Mouse (Mus musculus): Measurements from ENCODE around the gene Gm28036.

Gene Gm28036

DNA sequence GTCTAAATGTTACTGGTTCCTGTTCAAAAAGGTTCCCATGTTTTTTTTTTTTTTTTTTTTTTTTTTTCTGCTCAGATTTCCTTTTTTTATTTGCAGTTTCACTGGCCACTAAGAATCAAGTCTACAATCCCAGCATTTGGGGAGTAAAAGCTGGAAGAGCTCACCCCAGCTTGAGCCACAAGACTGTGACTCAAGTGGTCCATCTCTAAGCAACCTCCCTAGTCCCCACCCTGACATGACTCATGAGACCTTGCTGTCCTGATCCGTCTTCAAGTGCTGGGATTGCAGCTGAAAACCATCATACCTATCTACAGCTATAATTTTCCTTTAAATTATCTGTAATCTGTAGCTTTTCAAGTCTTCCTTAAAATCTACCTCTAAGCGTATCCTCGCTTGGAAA lies 42.4 kb downstream of the Gm28036 start:
- DNase-seq (ENCODE audit: extremely low read depth, low read depth), result no peak

DNA sequence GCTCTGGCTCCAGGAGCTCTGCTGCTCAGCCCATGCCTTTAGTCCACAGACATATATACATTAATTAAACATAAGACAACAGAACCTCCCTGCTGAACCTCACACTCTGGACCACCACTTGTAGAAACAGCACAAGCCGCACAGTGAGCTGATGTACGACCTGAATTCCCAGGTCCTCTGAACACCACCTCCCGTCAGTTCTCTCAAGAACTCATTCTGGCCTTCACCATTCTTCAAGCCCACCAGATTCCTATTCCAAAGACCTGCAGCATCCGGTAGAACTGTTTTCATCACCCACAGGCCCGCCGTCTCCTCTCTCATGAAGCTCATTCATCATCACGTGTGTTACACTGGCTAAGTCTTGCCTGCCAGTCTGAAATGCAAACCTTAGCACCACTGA lies 46.5 kb downstream of the Gm28036 start:
- no peak for DNase-seq (ENCODE audit: extremely low read depth, low read depth)

DNA sequence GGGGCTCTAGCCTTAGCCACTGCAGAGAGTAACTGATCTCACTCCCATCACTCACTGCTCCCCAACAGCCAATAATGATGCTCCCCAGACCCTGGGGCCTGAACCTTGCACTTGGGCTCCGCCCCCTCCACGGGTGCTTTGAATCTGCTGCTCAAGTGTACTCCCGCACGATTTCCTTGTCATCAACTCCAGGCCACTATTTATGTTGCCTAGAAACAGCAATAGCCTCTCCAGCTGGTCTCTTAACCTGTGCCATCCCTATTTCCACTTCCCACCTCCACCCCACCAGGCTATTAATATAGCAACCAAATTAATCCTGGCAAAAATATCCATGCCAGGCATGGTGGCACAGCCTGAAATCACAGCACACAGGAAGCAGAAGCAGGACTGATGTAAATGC lies 47.2 kb downstream of the Gm28036 start:
- no peak for DNase-seq (ENCODE audit: extremely low read depth, low read depth)

DNA sequence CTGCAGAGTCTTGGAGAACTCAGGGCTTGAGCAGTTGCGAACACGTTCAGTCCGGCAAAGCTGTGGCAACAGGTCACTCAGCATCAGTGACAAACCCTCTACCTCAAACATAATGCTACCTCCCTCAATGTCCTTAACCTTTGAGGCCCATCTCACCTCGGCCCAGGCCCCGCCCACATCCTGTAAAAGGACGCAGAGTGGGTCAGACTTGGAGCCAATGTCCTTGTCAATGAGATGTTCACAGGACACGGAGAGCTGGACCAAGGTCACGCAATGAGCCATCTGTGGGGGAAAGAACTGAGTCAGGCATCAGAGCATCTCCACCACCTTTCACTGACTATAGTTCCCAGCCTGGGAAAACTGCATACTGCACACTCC lies 47.7 kb downstream of the Gm28036 start:
- DNase-seq (ENCODE audit: extremely low read depth, low read depth), result no peak

DNA sequence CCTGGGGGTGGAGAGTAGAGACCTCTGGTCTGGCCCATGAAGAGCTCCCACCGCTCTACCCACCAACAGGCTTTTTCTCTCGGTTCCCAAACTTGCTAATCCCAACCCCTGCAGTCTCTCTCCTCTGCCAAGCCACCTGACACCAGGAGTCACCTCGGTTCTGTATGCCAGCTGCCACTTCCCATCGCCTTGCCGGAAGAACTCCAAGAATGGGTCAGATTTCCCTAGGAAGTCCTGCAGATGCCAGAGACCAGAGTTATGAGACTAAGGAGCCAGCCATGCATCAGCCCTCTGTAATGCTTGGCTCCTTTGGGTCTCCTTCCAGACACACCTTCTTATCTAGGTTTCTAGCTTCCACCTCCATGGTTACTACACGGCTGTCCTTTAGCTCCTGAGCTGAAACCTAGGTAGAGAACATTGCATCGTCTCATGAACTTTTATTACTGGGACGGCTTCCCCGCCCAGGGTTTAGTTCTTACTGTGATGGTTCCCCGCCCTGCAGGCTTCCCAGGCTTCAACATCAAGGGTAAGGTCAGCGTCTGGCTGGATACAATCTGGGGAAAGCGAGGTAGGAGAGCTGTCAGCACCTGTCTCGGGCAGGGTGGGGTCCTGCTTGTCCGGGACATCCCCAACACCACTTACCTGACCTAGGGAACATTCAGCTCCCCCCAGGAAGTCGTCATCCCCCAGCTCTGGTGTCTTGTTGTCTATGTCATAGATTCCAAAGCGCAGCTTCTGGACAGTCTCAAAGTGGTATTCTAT lies 48.3 kb downstream of the Gm28036 start:
- DNase-seq (ENCODE audit: extremely low read depth, low read depth), result no peak

DNA sequence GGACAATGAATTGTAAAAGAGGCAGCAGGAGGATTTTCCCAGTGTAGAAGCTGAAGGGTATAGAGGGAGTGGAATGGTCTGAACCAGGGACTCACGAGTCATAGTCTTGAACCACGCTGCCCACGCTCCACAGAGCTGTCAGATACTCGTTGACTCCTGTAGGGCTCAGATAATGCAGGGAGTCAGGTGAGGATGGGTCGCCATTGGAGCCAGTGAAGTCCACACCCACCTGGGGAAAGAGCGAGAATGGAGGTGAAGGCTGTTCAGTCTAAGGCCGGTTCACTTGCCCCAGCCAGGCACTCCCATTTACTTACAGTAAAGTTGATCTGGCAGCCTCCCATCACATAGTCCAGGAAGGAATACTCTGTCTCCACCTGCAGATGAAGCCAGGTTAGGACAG lies 49.4 kb downstream of the Gm28036 start:
- DNase-seq (ENCODE audit: extremely low read depth, low read depth), result no peak

DNA sequence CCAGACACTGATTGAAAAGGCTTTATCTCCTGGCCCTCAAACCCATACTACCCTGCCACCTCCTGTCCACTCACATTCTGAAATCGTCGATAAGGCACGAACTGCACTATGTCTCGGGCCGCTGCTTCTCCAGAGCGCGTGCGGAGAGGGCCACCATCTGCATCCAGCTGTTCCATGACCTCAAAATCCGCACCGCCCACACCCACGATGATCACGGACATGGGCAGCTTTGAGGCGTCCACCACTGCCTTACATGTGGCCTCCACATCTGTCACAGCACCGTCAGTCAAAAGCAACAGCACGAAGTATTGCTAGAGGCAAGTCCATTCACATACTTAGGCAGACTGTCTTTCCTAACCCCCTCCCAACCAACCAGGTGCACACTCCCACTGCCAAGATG lies 53.2 kb downstream of the Gm28036 start:
- no peak for DNase-seq (ENCODE audit: extremely low read depth, low read depth)

DNA sequence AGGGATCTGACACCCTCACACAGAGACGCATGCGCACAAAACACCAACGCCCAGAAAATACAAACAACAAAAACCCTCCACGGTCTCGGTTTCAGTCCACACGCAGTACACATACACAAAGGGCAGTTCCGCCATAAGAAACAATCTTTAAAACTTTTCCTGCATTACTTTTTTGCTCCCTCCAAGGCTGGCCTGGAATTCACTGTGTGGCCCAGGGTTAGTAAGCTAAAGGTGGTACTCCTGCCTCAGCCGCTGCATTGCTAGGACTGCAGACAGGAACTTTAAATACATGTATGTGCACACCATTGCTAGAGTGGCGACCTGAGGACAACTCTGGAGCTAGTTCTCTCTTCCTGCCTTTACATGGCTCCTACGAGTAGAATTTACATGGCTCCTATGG lies 55.7 kb downstream of the Gm28036 start:
- DNase-seq (ENCODE audit: extremely low read depth, low read depth), result no peak

DNA sequence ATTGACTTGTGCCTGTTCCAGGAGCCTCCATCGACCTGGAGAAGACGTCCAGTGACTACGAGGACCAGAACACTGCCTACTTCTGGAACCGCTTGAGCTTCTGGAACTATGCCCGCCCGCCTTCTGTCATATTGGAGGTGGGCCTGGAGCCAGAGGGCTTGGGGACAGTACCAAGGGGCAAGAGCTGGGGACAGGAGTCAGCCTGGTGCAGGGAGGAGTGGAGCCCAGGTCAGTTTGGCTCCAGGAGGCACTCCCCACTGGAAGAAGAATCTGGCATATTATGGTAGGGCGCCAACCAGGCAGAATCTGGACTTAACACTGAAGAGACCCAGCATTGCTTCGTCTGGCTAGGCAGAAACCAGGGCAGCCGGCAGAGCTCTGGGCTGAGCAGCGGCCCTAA lies 59.0 kb downstream of the Gm28036 start:
- DNase-seq (ENCODE audit: extremely low read depth, low read depth), result no peak

DNA sequence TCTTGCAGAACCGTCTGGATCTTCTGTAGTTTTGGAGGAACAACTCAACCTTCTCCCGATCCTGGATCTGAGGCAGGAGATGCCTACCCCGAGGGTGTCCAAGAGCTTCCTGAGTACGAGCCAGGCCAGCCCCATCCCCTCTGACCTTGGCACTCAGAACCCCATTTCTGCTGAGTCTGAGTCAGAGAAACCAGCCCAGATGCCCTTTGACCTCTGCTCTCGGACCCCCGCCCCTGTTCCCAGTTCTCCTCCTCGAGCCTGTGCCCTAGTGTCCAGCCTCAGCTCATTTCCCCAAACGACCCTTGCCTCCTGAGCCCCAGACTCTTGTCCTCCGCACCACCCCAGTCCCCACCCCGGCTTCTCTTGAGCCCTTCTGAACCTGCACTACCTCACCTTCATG lies 60.8 kb downstream of the Gm28036 start:
- no peak for DNase-seq (ENCODE audit: extremely low read depth, low read depth)

DNA sequence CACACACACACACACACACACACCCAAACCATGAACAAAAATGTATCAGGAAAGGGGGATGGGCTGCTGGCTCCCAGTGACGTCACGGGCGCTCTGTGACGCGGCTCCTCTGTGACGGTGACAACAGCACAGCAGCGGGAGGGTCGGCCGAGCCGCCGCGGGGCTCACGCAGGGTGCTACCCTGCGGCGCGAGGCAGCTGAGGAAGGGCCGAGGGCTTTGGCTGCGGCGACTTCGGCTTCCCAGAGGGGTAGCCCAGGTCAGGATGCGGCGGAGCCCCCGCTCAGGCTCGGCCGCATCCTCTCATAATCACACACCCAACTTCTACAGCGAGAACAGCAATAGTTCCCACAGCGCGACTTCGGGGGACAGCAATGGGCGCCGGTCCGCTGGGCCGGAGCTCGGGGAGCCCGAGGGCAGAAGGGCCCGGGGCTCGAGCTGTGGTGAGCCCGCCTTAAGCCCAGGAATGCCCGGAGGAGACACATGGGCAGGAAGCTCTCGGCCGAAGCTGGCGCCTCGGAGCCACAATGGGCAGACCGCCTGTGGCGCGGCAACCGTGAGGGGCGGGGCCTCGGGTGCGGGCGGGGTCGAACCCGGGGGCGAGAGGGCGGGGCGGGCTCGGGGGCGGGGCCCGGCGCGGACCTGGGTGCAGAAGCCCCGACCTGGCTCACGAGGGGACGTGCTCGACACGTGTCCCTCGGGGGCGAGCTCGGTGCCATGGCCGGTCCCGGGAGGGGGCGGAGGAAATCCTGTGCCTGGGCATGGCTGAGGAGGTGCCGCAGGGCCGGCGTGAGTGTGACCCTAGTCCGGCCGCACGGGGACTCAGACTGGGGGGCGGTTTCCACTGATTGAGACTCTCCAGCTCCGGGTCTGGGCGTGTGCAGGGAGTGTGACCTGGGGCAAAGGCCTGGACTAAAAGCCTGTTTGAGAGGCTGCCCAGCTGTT lies 61.5 kb downstream of the Gm28036 start, which contains the start of gene Spag4:
Gene Spag4 (plus strand): TSS at position 77 of the 943 bp plus-strand sequence.
- DNase-seq (ENCODE audit: extremely low read depth, low read depth), result peak; percentile 46

DNA sequence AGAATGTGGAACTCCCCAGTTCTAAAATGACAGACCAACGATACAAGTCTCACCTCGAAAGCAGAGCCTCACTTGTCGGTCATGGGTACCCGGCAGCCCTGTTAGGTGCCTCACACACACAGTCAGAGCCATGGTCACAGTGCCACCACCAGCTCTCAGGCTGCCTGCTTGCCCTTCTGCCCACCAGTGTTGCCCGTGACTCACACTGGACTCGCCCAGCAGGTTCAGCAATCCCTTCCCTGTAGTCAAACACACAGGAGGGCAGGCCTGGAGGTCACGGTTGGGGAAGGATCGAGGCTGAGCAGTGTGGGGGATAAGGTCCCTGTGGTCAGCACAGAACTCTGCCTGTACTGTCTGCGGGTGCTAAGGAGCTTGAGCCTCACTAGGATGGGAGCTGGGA lies 74.1 kb downstream of the Gm28036 start, which contains the start of gene Fer1l4:
Gene Fer1l4 (minus strand): TSS at position 132 of the 400 bp plus-strand sequence.
- no peak for DNase-seq (ENCODE audit: extremely low read depth, low read depth)

DNA sequence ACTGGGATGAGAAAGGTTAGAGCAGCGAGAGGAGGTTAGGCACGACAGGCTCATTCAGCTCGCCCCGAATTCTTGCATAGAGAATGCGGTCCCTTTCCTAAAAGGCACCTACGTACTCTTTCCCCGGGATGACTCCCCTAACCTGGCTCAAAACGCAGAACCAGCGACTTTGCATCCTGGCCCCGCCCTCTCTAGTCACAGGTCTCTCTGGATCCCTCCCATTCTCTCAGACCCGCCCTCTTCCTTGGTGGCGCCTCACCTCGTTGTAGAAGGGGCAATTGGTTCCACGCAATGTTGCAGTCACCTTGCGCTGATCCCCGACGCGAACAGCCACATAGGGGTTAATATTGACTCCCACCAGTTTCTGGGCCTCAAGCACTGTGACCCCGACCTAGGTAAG lies 79.0 kb downstream of the Gm28036 start:
- no peak for DNase-seq (ENCODE audit: extremely low read depth, low read depth)

DNA sequence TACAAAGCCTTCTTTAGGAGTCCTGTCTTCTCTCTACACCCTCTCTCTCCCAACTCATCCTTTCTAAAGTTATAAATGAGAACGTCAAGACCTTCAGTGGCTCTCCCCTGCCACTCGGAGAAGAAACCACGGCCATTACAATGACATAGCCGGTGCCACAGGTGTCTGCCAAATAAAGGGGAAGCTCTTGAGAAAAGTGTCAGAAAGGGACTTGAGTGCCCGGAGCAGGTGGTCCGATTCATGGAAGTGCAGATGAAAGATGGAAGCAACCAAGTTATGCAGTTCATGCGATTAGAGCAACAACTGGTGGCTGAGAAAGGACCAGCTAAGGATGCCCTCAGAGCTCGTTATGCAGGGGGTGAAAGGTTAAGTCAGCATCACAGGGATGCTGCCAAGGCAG lies 84.0 kb downstream of the Gm28036 start:
- DNase-seq (ENCODE audit: extremely low read depth, low read depth), result no peak

DNA sequence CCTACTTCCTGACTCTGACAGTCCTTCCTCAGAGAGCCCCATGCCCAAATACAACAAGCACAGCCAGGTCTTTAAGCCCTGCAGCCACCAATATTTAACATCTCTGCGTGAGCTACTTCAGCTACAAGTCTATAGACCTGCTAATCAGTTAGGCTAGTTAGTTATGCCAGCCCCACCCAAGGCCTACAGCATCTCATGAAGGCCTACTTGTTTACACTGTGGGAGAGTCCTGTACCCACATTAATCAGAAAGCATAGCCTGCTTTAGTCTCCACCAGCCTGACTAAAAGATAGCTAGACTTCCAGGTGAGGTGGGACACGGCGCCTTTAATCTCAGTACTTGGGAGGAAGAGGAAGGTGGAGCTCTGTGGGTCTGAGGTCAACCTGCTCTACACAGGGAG lies 87.5 kb downstream of the Gm28036 start:
- DNase-seq (ENCODE audit: extremely low read depth, low read depth), result no peak

DNA sequence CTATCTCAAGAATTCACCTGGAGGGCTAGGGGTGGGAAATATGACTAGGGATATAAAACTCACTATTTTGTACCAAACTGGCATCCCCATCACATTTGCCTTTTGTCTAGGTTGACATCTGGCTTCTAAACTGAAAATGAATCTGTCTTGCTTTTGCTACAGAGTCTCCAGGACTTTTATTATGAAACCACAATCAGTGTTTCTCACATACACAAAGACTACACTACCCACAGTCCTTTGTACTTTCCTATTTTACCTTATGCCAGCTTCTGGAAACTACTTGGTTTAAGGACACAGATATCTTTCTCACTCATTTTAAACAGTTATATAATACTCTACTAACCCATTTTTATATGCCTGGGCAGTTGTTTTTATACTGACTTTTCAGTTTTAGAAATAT lies 101.4 kb downstream of the Gm28036 start:
- DNase-seq (ENCODE audit: extremely low read depth, low read depth), result no peak

Measured in MEL-GATA-1-ER (cell line).